Mouse (Mus musculus): ENCODE results near the gene Ccl28. TPM values are rescaled to one million over a fixed set of nuclear protein-coding genes. Genes with fewer than 3 reads are reported as not detected.
"Not testable (repeated sequence)": the region's sequence is repeated elsewhere in the genome, so short reads cannot be mapped to it uniquely, and the experiment has no call there.

Ccl28 gene
- polyA plus RNA-seq, 1 experiment from 2014 or later: 0.07 TPM

DNA sequence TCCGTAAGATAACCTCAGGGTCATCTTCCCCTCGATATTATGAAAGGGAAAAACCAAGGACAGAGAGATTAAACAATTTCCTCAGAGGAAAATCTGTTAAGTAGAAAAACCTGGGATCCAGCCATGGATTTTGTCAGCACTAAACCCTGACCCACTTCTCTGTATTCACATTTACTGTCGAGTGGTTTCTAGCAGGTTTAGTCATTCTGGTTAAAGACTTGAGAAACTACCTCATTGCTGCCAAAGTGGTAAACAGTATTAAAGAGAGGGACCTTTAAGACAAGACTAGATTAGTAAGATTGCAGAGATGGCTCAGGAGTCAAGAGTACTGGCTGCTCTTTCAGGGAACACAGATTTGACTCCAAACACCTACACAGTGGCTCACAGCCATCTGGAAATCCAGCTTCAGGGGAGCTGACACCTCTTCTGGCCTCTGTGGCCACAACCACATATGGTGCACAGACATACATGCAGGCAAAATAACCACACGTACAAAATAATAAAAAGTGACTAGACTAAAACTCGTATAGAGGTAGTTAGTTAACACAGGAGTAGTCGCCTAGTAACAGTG lies 33.3 kb downstream of the Ccl28 start:
- H3K4me1 ChIP-seq (replicated peaks): no peaks in the 10 kb centered on the region

DNA sequence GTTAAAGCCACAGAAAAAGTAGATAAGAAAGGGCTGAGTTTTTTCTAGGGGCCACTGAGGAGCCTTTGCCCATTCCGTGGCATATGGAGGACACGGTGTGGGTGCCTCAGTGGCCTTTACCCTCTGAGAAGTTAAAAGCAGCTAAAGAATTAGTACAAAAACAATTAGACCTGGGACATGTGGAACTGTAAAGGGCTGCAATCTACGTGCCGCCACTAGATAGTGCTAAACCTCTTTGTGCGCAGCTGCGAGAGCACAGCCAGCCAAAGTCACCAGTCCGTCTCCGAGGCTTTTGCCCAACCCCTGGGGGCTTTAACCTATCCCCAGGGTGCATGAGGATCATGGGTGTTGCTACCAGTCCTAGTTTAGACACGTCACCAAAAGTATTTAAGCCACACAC lies 37.8 kb downstream of the Ccl28 start:
- not testable (repeated sequence) for H3K36me3 ChIP-seq; H3K27ac ChIP-seq; DNase-seq (ENCODE audit: low spot score); H3K4me1 ChIP-seq (replicated peaks); H3K4me3 ChIP-seq; H3K27me3 ChIP-seq (ENCODE audit: insufficient read depth, poor library complexity, severe bottlenecking); H3K9me3 ChIP-seq
- 77% methylated on average over 7 of the region's 9 CpGs for WGBS

More for the DNA sequence above, 33.3 kb downstream of the Ccl28 start:
- no peaks in the 10 kb centered on the region for H3K36me3 ChIP-seq
- H3K9me3 ChIP-seq: 0 out of 2 replicates have a peak, but pooled peaks cover 4% of the 10 kb centered on the region
- no peak overlapping the region for H3K27ac ChIP-seq
- no peak for DNase-seq (ENCODE audit: low spot score)
- H3K27me3 ChIP-seq (ENCODE audit: insufficient read depth, poor library complexity, severe bottlenecking): no peaks in the 10 kb centered on the region
- WGBS: 87% methylated on average over 6 of the region's 6 CpGs
- H3K4me3 ChIP-seq: no peak overlapping the region

DNA sequence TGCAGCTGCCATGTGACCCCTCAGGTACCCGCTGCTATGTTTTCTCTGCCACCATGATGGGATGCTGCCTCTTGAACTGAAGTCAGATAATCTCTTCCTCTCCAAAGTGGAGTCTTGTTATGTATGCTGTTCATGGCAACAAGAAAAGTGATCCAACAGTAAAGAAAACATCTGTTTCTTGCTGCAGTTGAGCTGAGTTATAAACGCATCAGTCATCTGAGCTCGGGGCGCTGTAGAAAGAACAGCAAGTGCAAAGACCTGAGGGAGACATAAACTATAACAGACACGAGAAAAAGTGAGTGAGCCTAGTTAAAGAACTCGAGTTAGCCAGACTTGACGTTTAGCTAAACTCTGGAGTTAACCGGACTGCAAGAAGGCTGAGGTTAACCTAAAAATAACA lies 55.2 kb downstream of the Ccl28 start:
- Histone ChIP-seq H3K27ac (no peak overlapping the region), H3K4me3 (no peak overlapping the region), H3K4me1 (replicated peaks) (no peaks in the 10 kb centered on the region), H3K36me3 (no peaks in the 10 kb centered on the region), H3K27me3 (ENCODE audit: insufficient read depth, poor library complexity, severe bottlenecking) (no peaks in the 10 kb centered on the region), H3K9me3 (0 out of 2 replicates have a peak, but pooled peaks cover 4% of the 10 kb centered on the region)
- 86% methylated on average over 8 of the region's 8 CpGs for WGBS
- no peak for DNase-seq (ENCODE audit: low spot score)

DNA sequence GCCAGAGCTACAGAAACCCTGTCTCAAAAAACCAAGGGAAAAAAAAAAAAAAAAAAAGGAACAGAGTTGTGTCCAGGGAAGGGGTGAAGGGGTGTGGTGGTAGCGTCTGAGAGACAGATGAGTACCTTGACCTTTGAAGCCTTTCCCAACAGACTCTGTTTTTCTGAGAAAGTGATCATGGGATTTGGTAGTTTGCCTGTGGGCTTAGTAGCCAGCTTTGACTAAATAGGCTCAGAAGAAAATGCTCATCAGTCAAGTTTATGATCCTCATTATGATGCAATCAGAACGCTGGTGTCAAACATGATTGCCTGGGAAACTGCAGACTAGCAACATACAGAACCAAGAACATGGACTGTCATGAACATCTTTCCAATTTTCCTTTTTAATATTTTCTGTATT lies 56.1 kb downstream of the Ccl28 start:
- Histone ChIP-seq H3K27me3 (ENCODE audit: insufficient read depth, poor library complexity, severe bottlenecking) (no peaks in the 10 kb centered on the region), H3K36me3 (no peaks in the 10 kb centered on the region), H3K9me3 (no peaks in the 10 kb centered on the region), H3K27ac (no peak overlapping the region), H3K4me1 (replicated peaks) (no peaks in the 10 kb centered on the region), H3K4me3 (no peak overlapping the region)
- DNase-seq (ENCODE audit: low spot score): no peak
- WGBS: 76% methylated on average over 2 of the region's 2 CpGs

DNA sequence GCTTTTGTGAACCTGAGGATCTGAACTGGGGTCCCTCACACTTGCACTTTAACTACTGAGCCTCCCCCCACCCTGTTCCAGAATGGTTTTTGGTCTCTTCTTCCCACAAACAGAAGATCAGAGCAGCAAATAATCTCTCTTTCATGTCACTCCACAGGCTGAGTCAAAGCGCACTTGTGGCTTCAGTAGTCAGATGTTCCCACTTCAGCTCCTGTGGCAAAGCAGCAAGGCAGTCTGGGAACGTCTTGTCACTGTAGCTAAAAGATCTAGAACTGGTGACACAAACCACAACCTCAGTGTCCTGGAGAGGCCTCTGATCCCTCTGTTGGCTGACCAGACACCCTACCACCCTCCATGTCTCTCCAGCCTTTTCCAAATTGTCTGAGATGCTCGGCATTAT lies 57.5 kb downstream of the Ccl28 start:
- no peak overlapping the region for H3K4me3 ChIP-seq
- H3K36me3 ChIP-seq: no peaks in the 10 kb centered on the region
- 79% methylated on average over 3 of the region's 3 CpGs for WGBS
- H3K9me3 ChIP-seq: no peaks in the 10 kb centered on the region
- DNase-seq (ENCODE audit: low spot score): no peak
- H3K27me3 ChIP-seq (ENCODE audit: insufficient read depth, poor library complexity, severe bottlenecking): no peaks in the 10 kb centered on the region
- no peak overlapping the region for H3K27ac ChIP-seq
- no peaks in the 10 kb centered on the region for H3K4me1 ChIP-seq (replicated peaks)

DNA sequence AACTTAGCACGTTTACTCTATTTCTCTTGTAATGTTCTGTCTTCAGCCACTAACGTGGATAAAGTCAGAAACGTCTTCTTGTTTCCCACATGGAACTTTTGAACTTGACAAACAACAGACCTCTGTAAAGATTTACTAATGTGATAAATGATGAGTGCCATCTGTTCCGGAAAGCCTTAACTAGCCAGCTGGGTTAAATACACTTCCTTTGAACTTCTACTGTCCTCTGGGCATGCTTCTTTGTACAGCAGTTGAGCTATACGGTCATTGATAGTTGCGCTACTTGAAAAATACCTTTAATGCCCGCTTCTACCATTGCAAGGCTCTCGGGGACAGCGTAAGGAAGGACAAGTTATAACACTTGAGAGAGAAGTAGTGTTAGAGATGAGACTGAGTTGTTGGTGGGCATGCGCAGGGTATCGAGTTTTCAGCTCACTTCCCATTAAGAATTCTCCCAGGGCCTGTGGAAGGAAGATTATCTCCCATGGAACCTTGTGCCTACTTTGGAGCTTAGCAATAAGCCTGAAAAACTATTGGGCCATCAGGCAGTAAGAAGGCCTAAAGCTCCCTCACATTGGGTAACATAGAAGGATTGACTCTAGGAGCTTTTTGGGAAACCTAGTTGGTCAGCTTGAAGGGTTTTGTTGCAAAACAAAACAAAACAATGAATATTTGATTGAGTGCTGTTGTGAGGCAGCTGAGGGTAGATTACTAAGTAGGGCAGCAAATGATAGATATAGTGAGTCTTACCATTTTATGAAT lies 61.0 kb downstream of the Ccl28 start:
- WGBS: 88% methylated on average over 11 of the region's 11 CpGs
- DNase-seq (ENCODE audit: low spot score): no peak
- Histone ChIP-seq H3K4me1 (replicated peaks) (peaks cover 9% of the 10 kb centered on the region), H3K27ac (no peak overlapping the region), H3K27me3 (ENCODE audit: insufficient read depth, poor library complexity, severe bottlenecking) (no peaks in the 10 kb centered on the region), H3K9me3 (no peaks in the 10 kb centered on the region), H3K36me3 (no peaks in the 10 kb centered on the region), H3K4me3 (no peak overlapping the region)

DNA sequence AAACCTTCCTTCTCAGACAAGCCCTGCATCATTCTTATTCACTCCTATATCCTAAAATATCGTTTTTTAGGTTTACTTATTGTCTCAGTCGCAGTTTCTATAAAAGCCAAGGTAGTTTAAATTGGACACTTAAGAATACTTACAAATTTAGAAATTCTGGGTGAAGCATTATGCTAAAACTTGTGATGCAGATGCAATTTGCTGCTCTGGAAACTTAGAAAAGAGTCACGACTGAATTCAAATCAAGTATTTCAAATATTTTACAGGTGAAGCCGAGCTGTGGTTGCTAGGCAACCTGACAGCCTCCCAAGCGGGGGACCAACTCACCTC lies 66.1 kb downstream of the Ccl28 start:
- Histone ChIP-seq H3K27ac (peak overlapping the region; percentile 99), H3K9me3 (no peaks in the 10 kb centered on the region), H3K4me1 (replicated peaks) (peaks cover 39% of the 10 kb centered on the region), H3K36me3 (peaks cover 20% of the 10 kb centered on the region), H3K4me3 (peak overlapping the region; percentile 97), H3K27me3 (ENCODE audit: insufficient read depth, poor library complexity, severe bottlenecking) (no peaks in the 10 kb centered on the region)
- 14% methylated on average over 5 of the region's 5 CpGs for WGBS
- DNase-seq (ENCODE audit: low spot score): no peak

DNA sequence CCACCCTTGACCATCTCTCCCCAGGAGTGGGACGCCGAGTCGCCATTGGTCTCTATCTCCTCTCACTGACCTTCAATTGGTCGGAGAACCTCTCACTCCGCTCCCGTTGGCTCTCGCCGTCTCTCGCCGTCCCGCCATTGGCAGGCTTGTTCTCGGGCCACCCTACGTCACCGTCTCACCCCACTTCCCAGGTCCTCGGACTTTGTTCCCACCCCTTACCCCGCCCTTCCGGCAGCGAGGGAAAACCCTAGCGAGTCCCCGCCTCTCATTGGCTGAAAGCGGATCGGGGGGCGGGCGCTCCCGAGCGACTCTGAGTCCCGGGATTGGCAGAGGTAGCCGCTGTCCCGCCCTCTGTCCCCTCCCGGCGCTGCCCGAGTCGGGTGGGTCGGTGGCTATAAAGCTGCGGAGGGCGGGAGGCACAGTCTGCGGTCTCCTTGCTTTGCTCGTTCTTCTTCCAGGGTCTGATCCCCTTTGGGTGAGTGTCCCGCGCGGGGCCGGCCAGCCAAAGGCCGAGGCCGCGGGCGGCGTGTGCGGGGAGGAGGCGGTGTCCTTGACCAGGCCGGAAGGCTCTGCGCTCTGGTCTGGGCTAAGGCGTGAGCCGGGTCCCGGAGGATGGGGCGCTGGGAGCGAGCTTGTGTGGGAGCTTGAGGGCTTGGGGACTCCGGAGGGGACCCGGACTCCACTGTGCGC lies 66.6 kb downstream of the Ccl28 start, which contains the start of gene Hmgcs1:
Hmgcs1 (plus strand) TSS at position 341 of the 690 bp plus-strand sequence.
- H3K36me3 ChIP-seq: peaks cover 24% of the 10 kb centered on the region

DNA sequence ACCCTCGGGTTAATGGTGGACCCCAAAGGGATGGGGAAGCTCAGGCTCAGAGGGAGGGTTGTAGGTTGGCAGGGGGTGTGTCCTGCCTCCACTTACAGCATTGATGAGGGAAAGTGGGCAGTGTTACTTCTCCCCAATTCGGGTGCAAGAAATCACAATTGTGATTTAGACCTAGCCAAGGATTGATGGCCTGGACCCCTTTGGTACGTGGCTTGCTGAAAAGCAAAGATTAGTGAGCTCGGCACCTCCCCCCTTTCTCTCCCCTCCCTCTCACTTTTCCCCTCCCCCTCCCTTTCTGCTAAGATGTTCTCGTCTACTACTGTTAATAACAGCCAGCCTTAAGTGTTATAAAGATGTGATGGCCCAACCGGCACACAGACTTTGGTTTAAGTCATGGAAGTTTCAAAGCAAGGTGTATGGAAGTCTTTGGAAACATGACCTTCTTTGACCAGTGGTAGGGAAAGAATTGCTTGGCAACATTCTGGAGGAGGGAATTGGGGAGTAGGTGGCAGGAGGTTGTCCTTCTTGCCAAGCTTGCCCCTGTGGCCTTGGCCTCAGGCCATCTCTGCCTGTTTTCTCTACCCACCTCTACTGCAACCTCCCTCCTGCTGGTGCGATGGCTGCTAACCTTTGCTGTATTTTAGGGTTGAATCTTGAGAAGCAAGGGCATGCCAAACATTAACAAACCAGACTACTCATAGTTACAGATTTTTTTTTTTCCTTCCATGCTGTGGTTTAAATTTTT lies 67.4 kb downstream of the Ccl28 start:
- H3K27ac ChIP-seq: peak overlapping the region; percentile 99
- peak overlapping the region; percentile 97 for H3K4me3 ChIP-seq
- H3K4me1 ChIP-seq (replicated peaks): peaks cover 48% of the 10 kb centered on the region
- H3K27me3 ChIP-seq (ENCODE audit: insufficient read depth, poor library complexity, severe bottlenecking): no peaks in the 10 kb centered on the region
- no peak for DNase-seq (ENCODE audit: low spot score)
- no peaks in the 10 kb centered on the region for H3K9me3 ChIP-seq
- 6% methylated on average over 7 of the region's 7 CpGs for WGBS
- peaks cover 32% of the 10 kb centered on the region for H3K36me3 ChIP-seq

More for the DNA sequence above, 66.6 kb downstream of the Ccl28 start, which contains the start of gene Hmgcs1:
- no peaks in the 10 kb centered on the region for H3K9me3 ChIP-seq
- no peaks in the 10 kb centered on the region for H3K27me3 ChIP-seq (ENCODE audit: insufficient read depth, poor library complexity, severe bottlenecking)
- WGBS: under 1% methylated on average over 59 of the region's 59 CpGs
- H3K27ac ChIP-seq: peak within 1 kb of the TSS; percentile 99
- H3K4me3 ChIP-seq: peak within 1 kb of the TSS; percentile 97
- DNase-seq (ENCODE audit: low spot score): peak; percentile 100
- H3K4me1 ChIP-seq (replicated peaks): peaks cover 43% of the 10 kb centered on the region

DNA sequence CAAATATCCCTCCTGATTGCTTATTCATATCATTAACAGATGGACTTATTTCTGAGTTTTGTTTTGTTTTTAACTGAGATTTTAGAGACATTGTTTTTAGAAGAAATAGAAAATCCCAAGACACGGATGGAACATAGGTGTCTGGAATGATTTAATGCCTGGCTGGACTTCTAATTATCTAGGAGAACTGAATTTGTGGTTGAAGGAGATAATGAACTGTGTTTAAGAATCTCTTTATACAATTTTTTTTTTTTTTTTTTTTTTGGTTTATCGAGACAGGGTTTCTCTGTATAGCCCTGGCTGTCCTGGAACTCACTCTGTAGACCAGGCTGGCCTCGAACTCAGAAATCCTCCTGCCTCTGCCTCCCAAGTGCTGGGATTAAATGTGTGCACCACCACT lies 68.3 kb downstream of the Ccl28 start:
- peak overlapping the region; percentile 97 for H3K4me3 ChIP-seq
- H3K36me3 ChIP-seq: peaks cover 41% of the 10 kb centered on the region
- peaks cover 48% of the 10 kb centered on the region for H3K4me1 ChIP-seq (replicated peaks)
- not testable (repeated sequence) for H3K9me3 ChIP-seq; DNase-seq (ENCODE audit: low spot score); H3K27me3 ChIP-seq (ENCODE audit: insufficient read depth, poor library complexity, severe bottlenecking)
- H3K27ac ChIP-seq: peak overlapping the region; percentile 99; the same call in 1 of the 2 replicates
- WGBS: 81% methylated on average over 3 of the region's 3 CpGs

DNA sequence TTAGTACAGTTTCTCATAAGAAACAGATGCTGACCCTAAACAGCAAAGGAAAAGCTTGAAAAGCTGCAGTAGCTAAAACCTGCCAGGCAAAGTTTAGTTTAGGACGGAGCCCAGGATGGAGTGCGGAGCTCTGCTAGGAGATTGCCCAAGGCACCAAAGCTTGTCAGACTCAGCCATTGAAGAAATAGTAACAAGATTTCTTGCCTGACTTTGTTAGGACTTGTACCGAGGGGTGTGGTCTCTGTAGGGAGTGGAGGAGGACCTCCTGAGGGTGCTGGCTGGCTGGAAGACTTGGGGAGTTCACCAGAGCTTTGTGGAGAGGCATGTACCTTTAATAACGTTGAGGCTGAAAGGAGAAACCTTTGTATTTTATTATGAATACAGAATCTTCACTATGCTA lies 72.1 kb downstream of the Ccl28 start:
- no peaks in the 10 kb centered on the region for H3K27me3 ChIP-seq (ENCODE audit: insufficient read depth, poor library complexity, severe bottlenecking)
- no peak for DNase-seq (ENCODE audit: low spot score)
- no peak overlapping the region; the same call in 1 of the 2 replicates for H3K4me3 ChIP-seq
- H3K9me3 ChIP-seq: no peaks in the 10 kb centered on the region
- no peak overlapping the region for H3K27ac ChIP-seq
- peaks cover 76% of the 10 kb centered on the region for H3K36me3 ChIP-seq
- WGBS: 81% methylated on average over 4 of the region's 4 CpGs
- H3K4me1 ChIP-seq (replicated peaks): peaks cover 39% of the 10 kb centered on the region

DNA sequence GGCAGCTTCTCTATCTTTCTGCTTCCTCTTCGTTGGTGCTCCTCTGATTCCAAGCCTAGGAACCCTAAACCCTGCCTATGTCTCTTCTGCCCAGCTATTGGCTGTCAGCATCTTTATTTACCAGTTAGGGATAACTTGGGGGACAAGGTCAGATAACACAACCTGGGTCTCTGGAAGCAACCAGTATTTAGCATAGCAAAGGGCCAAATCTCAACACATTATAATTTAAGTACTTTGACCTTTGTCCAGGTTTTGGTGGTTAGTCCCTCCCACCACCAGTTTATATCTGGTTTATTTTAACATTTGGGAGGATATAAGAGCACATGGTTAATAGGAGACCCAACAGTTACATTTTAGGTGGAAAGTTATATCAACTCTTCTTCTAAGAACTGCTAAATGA lies 72.9 kb downstream of the Ccl28 start:
- 89% methylated on average over 1 of the region's 1 CpGs for WGBS
- H3K36me3 ChIP-seq: peaks cover 85% of the 10 kb centered on the region
- H3K27me3 ChIP-seq (ENCODE audit: insufficient read depth, poor library complexity, severe bottlenecking): no peaks in the 10 kb centered on the region
- peaks cover 34% of the 10 kb centered on the region for H3K4me1 ChIP-seq (replicated peaks)
- no peak overlapping the region for H3K27ac ChIP-seq
- no peaks in the 10 kb centered on the region for H3K9me3 ChIP-seq
- no peak overlapping the region for H3K4me3 ChIP-seq
- no peak for DNase-seq (ENCODE audit: low spot score)

All from hindbrain, embryonic 10.5 days (tissue).